Mouse (Mus musculus) ovary, adult 10 weeks (tissue): ENCODE results near the gene Rplp0. TPM values are rescaled to one million over a fixed set of nuclear protein-coding genes. Genes with fewer than 3 reads are reported as not detected.

Experiments used
- polyA plus RNA-seq: library from polyadenylated mRNA; stranded (reverse); fragments of 350-450 nt; fragmentation: Illumina TruSeq; extraction: RNeasy Lipid Tissue Mini Kit (QIAGEN cat#74804); gene quantifications from one replicate; pipeline ENCODE4 v1.2.3, GENCODE M21; 2014

Rplp0 gene
- polyA plus RNA-seq: 52.5 TPM

GRCm38 (mm10) chr5:115559237-115560101, at the start of gene Rplp0:
TSS of gene Rplp0 (plus strand) at chr5:115559467.

DNA sequence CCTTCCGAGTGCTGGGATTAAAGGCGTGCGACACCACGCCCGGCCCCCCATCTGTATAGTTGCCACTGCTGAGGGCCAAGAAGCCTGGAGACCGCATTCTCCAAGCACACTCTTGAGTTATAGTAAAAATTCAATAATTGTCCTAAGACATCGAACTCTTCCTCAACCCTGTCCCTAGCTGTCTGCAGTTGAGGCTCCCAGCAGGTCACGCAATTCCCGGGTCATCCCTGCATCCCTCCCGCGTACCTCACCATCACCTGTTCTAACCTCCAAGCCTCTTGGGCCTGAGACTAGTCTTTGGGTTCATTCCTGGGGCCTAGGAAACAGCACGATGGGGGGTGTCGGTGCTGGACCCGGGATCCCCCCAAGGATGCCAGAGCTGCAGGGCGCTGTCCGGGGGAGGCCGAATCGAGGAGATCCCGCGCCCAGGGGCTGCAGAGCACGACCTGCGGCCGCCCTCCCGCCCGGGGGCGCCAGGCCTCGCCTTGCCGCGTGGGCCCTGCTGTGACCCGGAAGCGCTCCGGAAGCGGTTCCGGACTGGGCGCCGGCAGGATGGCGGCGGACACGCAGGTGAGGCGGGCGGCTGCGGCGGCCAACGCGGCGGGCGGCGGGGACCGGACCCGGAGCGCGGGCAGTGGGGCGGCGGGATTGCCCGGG, 5.6 kb downstream of the Rplp0 start, which contains the start of gene Gcn1l1:
Gene Gcn1l1, plus strand, starts transcription at position 518 of the 657 bp plus-strand sequence.

Other genes with a start within 250 kb of the Rplp0 start
- 85.1 TPM for gene Srsf9, start 232.3 kb upstream of the Rplp0 start, polyA plus RNA-seq
- gene Gatc, start 218.3 kb upstream of the Rplp0 start, polyA plus RNA-seq: 64.2 TPM
- 8.3 TPM for gene Triap1, start 218.2 kb upstream of the Rplp0 start, polyA plus RNA-seq
- 38.6 TPM for gene Cox6a1, start 210.5 kb upstream of the Rplp0 start, polyA plus RNA-seq
- gene Msi1, start 129.9 kb upstream of the Rplp0 start, polyA plus RNA-seq: 5.6 TPM
- not detected for gene Pla2g1b, start 93.2 kb upstream of the Rplp0 start, polyA plus RNA-seq
- gene Sirt4, start 74.7 kb upstream of the Rplp0 start, polyA plus RNA-seq: 8.2 TPM
- gene Pxn, start 52.8 kb upstream of the Rplp0 start, polyA plus RNA-seq: 3.5 TPM
- 2.7 TPM for gene Gcn1l1, start 5.8 kb downstream of the Rplp0 start, polyA plus RNA-seq
- gene Rab35, start 72.4 kb downstream of the Rplp0 start, polyA plus RNA-seq: 17.9 TPM
- 1.5 TPM for gene Bicdl1, start 172.2 kb downstream of the Rplp0 start, polyA plus RNA-seq